Mouse (Mus musculus) urinary bladder, postnatal 4 days (tissue): ENCODE data around the gene Yipf6.
"Not testable (repeated sequence)": the region's sequence is repeated elsewhere in the genome, so short reads cannot be mapped to it uniquely, and the experiment has no call there.

Experiments
- DNase-seq, 2 experiments: peaks; one replicate each; pipeline ENCODE4 v3.0.0; 2021 to 2022; ENCODE audit warnings: low spot score in 2 of 2

Yipf6 gene

DNA sequence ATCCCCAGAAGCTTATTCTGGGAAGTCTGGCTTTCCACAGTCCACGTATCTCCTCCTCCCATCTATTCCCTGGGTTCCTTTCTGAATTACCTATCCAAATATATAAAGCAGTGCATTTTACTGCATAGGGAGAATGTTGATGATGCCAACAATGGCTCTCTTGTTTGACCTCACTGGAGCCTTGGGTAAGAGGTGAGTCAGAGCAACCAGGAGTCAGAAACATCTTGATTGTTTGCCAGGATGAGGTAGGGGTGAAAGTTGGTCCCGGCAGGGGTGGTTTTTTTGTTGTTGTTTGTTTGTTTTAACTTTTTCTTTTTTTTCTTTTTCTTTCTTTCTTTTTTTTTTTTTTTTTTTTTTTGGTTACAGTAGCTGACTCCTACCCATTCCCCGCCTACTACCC lies at the start of gene Yipf6:
Gene Yipf6, plus strand, starts transcription at position 216 of the 400 bp plus-strand sequence.
- no peak for DNase-seq

DNA sequence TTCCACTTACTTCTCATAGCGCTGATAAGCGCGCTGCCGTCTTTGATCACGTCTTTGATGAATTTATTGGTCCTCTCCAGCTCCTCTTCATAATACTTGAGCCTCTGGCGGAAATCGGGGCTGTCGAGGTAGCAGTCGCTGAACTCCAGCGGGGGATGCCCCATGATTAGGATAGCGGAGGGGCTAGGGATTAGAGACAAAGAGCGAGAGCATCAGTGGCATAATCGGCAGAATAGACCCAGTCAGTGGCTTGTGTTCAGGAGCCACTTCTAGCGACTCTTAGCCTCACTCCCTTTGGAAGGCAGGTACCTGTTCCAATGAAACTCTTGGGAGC lies 46.1 kb upstream of the Yipf6 start:
- no peak for DNase-seq

DNA sequence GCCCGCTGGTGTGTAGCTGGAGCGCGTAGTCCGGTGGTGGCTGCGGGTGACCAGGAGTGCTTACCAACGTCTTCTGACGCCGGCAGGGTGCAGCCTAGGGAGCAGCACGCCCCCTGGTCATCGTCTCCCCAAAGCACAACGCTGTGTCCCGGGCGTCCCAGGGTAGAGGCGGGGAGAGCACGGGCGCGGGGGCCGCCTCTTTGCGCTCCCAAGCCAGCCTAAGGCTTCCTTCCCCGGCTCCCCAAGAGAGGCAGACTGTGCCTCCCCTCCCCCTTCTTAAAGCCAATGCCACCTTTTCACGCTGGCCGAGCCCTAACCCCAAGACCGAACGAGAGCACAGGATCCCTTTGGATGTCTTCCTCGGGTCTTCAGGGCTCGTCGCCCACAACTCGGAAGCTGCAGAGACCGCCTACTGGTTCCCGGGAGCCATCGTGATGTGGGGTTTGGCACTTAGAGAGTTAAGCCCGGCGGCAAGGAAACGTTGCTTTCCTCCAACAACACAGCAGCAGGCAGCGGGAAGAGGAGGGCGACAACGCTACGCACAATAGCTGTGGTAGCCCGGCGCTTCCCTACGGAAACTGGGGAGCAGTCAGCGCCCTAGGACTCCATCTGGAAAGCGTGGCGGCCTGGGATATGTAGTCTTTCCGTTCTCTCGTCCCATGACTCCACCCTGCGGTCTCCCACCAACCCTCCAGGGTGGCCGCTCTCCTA lies 45.6 kb upstream of the Yipf6 start, which contains the start of gene Ophn1:
Gene Ophn1, minus strand, starts transcription at position 620 of the 711 bp plus-strand sequence.
- DNase-seq = peak; percentile 56 to 74

DNA sequence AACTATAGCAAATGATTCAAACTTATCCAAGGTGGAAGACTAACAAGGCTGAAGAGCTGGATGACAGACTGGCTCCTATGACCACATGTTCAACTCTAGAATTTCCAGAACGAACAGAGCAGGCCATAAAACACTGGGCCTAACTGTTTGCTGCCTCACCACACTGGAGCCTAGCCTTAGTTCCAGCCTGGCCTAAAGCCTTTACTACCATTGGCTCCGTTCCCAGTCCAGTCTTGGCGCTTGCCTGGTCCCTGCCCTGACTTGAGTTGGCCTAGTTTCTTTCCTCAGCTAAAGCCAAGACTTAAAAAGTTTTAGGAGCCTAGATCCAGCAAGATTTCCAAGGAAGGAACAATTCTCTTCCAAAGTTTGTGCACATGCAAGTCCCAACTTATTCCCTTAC lies 37.8 kb upstream of the Yipf6 start:
- DNase-seq = peak in 1 of 2 experiments; percentile 17

DNA sequence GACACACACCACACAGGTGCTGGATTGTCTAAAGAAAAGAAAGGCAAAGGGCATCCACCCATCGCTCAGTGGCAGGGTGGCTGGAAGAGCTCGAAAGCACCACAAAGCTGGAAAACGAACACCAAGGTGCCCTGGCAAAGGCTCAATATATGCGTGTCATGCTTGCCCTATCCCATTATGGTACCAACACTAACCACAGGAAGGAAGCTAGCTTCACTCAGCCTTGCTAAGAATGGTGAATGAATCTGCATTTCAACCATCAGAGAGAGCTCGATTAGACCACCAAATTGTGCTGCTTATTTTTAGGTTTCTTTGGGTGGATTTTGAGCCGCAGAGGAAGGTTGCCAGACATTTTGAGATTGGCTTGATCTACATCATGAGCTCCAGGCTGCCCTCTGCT lies 31.9 kb upstream of the Yipf6 start:
- no peak for DNase-seq

DNA sequence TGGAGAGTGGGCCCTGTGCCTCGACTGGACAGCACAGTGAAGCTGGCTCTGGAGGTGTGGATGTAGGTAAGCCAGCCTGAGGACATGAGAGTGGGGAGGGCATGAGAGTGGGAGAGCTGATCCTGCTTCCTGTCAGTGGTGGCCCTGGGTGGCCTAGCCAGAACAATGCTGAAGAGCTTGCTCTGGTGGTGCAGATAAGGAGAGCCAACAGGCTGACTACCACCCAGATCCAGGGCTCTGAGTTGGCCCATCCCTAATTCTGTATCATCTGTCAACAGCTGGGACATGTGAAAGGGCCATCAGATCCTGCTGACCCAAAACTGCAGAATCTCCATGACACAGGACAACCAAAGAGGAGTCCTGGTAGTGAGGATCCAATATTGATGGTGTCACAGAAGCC lies 27.2 kb upstream of the Yipf6 start:
- DNase-seq = no peak

DNA sequence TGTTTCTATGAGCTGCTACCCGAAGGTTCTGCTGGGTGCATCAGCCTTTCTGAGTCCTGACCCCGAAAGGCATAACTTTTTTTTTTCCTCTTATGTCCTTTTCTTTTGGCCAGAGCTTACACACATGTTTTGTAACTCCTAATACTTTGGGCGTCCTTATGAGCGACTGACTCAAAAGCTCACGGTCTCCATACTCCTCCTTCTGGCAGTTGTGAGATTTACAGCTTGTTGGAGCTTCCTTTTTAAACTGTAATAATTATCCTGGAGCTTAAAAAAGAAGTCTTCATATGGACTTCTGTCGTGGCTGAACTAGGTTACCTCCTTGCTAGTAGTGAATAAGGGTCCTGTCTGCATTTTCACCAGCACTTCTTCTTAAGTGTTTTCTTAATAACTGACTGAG lies 16.7 kb upstream of the Yipf6 start:
- DNase-seq = no peak

DNA sequence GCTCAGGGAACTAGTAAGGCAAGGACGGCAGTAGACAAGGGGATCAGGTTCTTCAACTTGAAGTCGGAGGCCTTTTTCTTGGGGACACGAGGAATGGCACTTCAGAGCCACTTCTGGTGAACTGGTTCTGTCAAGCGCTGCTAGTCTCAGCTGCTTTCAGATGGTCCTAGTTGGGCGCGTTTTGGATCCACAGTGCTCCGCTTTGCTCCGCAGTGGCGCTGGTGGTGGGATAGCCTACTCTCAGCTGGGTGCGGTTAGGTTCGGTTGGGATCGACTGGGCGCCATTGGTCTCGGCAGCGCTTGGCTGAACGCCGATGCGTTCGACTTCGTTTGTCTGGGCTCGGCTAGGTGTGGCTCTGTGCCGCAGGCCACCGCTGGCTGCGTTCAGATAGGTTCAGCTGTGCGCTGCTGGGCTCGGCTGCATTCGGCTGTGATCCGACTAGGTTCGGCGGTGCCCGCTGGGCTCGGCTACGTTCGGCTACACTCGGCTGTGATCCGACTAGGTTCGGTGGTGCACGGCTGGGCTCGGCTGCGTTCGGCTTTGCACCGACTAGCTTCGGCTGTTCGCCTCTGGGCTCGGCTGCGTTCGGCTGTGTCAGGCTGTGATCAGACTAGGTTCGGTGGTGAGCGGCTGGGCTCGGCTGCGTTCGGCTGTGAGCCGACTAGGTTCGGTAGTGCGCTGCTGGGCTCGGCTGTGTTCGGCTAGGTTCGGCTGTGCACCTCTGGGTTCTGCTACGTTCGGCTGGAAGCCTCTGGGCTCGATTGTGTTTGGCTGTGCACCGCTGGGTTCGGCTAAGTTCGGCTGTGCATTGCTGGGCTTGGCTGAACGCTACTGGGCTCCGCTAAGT lies 815 bp downstream of the Yipf6 start:
- DNase-seq = peak; percentile 94 to 96

DNA sequence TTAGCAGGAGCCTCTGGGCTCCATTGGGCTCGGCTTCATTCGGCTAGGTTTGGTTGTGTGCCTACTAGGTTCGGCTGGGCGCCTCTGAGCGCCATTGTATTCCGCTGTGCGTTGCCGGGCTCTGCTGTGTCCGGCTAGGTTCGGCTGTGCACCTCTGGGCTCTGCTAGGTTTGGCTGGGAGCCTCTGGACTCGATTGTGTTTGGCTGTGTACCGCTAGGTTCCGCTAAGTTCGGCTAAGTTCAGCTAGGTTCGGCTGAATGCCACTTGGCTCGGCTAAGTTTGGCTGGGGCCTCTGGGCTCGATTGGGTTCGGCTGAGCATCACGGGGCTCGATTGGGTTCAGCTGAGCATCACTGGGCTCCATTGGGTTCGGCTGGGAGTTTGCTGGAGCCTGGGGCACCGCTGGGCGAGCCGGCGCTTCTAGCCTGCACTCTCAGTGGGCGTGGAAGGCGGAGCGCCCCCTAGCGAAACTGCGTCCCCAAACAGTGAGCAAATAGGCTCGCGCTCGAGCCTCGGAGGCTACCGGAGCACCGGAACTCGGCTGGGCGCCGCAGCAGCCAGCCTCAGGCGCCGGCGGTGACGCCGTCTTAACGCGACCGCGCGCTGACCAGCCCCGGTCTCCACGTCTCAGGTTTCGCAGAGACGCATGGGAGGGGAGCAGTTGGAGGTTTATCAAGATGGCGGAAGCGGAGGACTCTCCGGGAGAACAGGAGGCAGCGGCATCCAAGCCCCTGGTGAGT lies 1.6 kb downstream of the Yipf6 start:
- DNase-seq = peak; percentile 87 to 91

DNA sequence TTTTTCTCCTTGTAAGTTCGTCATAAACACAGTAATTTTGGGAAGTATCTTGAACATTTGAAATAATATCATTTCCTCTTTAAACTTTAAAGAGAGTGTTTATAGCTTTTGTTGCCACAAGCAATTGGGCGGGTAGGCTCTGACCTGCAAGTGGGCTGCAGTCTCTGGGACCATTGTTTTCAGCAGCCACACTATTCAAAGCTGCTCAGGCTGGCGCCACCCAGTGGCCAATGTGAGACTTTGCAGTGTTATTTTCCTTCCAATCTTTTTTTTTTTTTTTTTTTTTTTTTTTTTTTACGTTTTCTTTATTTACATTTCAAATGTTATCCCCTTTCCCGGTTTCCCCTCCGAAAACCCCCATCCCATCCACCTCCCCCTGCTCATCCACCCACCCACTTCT lies 17.8 kb downstream of the Yipf6 start:
- DNase-seq = no peak

DNA sequence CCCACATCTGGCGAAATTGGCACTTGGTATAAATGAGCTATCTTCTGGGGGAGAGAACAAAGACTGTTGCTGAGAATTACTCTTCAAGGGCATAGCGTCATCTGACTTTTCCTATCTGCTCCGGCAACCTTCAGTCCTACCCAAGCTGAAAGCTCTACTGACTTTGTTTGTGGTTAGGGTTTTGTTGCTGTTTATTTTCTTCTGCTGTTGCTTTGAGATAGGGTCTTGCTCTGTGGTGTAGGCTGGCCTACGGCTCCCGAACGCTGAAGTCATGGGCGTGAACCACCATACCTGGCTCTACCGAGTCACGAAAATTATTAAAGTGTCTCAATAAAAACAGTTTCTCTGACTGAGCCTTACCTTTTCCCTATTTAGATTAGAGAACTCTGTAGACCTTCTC lies 22.2 kb downstream of the Yipf6 start:
- no peak for DNase-seq

DNA sequence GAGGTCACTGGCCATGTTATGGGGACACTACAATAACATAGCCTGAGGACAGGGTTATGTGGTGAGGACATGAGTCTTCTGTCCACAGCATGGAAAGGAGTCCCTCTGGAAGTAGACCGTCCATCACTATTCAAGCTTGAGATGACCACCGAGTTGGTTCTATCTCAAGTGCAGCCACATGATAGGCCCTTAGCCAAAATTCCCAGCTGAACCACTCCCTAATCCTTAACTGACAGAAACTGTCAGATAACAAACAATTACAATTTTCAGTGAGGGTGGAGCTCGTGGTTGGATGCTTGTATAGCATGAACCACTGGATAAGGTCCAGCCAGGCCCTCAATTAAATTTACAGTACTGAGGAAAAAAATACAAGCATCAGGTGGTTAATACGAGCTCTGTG lies 22.9 kb downstream of the Yipf6 start:
- DNase-seq = no peak

DNA sequence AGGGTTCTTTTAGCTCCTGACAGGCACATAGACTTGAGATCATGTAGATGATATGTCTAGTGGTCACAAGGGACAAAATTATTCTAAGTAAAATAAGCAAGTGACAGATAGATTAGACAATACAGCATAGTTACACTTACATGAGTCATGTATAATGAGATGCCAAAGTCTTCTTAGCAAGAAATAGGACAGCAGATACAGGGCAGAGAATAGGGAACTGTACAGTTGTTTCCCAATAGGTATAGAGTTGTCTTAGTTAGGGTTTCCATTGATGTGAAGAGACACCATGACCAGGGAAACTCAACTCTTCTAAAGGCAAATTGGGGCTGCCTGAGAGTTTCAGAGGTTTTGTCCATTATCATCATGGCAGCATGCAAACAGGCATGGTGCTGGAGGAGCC lies 27.6 kb downstream of the Yipf6 start:
- no peak for DNase-seq

DNA sequence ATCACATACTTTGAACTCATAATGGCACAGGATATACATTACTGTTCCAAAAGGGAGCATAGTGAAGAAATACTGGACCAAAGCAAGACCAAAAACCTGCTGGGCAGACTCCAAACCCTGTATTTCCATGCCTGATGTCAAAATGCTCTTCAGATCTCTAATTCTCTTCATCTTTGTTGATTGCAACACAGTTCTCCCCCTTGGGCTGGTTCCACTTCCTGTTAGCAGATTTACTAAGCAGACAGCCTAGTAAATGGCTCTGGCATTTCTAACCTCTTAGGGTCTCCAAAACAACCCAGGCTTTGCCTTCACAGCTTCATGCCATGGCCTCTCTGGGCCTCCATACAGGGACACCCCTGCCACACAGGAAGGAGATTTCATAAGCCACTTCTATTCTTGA lies 28.4 kb downstream of the Yipf6 start:
- DNase-seq = no peak

DNA sequence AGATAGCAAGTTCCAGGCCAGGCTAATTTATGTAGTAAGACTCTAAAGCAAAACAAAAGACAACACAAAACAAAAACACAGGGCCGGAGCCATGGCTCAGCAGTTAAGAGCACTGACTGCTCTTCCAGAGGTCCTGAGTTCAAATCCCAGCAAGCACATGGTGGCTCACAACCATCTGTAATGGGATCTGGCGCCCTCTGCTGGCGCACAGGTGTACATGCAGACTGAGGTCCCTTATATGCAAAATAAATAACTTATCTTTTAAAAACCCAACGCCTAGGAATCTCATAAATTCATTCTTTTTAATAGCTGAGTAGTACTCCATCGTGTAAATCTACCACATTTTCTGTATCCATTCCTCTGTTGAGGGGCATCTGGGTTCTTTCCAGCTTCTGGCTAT lies 50.5 kb downstream of the Yipf6 start:
- DNase-seq = not testable (repeated sequence)

DNA sequence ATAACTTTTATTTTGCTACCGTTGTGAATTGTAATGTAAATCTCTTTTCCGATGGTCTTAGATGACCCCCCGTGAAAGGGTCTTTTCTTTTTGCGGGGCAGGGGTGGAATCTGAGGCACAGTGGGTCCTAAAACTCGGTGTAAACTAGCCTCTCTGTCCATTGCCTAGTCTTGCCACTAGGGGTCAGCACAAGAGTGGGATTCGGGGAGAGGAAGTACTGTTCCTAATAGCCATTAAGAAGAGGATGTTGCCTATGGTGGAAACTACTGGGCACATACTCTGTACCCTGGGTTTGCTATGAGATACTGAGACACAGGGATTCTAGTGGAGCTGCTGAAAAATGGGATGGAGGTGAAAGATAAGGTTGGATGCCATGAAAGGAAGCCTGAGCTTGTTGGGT lies 53.5 kb downstream of the Yipf6 start:
- DNase-seq = peak; percentile 18 to 67
